Mouse (Mus musculus) NIH3T3 (cell line): ENCODE results near the gene Agbl1.
"Not testable (repeated sequence)": the region's sequence is repeated elsewhere in the genome, so short reads cannot be mapped to it uniquely, and the experiment has no call there.

Experiments used
- DNase-seq: peaks from one replicate; pipeline ENCODE4 v3.0.0-alpha.2; 2012; ENCODE audit warnings: low read depth

Gene Agbl1

DNA sequence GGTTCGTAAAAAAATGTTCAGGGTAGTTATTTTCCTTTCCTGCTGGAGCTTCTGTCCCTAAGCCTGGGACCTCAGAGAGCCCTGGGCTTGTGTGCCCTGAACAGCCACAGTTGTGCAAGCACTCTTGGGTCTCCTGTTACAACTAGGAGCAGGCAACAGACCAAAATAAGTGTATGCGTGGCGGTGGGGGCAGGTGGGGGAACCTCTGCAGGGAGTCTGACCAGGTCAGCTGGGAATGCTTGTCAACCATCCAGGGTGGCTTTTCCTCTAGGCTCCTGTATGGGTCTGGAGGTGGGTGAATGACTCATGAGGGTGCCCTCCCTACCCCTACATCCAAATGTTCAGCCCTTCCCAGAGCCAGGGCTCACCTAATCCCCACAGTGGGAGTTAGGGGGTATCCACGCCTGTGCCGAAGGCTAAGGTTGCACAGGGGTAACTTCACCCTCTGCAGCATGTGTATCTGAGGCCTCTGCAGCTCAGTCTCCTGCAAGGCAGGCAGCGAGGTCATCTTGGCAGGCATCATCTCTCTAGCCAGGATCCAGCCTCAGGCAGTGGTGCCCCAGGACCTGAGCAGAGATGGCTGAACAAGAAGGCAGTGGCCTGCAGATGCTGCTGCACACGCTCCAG lies at the start of gene Agbl1:
Gene Agbl1 (plus strand): TSS at position 577 of the 627 bp plus-strand sequence.
- no peak for DNase-seq

DNA sequence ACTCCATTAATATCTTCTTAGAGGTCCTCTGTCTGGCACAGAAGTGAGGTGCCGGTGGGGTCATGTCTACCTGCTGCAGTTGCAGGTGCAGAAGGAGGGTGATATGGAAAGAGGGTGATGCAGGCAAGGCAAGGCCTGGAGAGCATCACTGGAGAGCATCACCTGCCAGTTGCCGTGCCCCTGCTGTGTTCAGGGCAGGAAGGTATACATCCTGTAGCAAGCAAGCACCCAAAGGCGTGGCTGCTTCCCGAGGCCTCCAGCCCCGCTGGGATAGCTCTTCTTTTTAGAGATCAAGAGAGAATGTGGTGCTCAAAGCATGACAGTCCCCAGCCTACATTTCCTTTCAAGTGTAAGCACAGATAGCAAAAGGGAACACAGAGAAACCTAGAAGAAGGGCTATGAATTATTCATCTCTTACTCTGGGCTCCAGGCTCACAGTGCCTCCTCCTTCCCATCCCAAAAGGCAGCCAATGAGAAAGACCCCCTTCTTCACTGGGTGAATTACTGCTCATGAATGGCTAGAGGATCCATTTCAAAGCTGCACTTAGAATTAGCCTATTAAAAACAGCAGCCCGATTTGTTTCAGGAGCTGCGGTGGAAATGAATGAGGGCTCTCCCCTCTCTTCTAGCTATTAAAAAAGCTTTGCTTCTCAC lies 44.6 kb upstream of the Agbl1 start:
- no peak for DNase-seq

DNA sequence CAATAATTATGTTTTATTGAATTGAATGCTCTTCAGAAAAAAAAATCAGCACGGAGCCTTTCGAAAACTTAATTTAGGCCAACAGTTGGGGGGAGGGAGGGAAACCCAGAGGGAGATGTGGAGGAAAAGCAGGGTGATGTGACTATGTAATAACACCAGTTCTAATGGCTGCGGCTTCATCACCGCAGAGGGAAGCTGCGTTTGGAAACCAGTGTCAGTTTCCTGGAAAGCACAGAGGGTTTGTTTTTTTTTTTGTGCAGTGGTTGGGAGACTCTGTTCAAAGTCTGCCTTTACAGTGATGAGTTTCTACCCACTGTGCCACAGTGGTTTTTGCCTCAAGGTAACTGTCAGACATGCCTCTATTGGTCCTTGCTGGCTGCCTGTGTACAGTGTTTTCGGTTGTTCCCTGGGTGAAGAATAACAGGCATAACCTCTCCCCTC lies 44.0 kb upstream of the Agbl1 start:
- no peak for DNase-seq

DNA sequence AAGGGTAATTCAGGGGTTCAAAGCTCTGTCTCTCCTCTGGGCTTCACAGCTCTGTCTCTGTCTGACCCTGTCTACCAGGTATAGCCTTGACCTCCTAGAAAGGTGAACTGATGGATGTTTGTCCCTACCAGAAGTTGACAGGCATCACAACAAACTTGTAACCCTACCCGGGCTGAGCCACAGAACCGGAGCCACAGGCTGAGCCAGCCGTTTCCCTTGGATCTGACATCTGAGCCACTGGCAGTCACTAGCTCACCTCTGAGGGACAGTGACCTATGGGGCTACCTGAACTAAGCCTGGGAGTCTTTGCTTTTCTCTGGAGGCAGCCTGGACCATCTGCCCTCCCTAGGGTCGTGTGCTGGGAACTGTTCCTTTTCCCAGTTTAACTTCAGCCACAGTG lies 11.1 kb upstream of the Agbl1 start:
- no peak for DNase-seq

DNA sequence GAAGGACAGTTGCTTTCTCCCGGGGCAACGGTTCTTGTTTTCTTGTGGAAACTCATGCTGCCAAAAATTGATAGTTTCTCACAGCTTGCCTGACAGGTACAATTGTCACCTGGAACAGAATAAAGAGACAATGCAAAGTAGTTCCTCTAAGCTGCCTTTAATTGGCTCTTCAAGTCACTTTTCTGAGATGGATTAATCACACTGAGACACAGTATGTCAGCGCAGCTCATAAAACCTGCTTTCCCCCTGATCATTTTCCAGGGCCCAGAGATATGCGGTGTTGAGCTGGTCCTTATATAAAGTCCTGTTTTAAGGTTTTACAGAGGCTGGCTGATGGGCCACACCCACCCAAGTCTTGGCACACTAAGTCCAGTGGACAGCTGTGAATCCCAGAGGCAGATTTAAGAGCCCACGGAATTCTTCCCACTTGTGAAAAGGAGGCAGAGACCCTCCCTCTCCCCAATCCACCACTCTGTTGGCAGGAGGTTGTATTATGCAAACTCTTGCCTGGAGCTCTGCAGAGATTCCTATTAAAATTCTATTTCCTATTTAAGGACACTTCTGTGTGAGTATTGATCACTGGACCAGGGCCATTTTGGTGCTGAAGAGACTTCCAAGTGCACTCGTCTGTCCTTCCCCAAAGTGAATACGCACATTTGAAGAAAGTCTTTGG lies 9.8 kb upstream of the Agbl1 start:
- DNase-seq, result no peak

DNA sequence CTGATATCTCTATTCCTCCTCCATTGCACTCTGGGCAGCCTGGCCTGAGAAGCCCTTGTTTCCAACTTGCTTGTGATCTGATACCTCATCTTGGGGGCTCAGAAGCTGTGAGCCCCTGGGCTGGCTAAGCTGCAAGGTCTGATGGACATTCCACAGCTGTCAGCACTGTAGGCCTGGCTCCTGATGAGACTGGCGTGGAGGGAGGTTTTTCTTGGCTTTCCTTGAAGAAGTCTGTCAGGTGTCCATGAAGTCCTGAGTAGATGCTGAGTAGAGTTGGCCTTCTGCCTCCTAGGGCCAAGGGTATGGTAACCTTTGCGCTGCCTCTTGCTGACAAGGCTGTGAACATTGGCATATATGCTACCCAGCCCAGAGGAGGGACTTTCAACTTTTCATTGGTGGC lies 7.0 kb upstream of the Agbl1 start:
- DNase-seq, result no peak

DNA sequence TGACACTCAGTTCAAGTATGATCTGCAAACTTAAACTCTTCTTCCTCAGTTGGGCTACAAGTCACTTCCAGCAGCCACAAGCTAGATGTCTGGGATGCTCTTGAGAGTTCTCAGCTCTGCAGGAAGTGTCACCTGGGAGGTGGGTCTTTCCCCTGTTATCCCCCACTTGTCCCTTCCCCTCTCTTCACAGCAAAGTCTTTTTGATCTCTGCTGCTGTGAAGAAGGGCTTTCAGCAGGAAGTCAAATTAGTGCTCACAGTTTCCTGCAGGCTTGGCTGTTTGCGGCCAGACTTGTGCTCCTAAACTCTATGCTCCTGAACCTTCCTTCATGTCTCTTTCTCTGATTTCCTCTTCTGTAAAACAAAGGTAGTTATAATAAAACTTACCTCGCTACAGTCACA lies 806 bp upstream of the Agbl1 start:
- DNase-seq, result no peak

DNA sequence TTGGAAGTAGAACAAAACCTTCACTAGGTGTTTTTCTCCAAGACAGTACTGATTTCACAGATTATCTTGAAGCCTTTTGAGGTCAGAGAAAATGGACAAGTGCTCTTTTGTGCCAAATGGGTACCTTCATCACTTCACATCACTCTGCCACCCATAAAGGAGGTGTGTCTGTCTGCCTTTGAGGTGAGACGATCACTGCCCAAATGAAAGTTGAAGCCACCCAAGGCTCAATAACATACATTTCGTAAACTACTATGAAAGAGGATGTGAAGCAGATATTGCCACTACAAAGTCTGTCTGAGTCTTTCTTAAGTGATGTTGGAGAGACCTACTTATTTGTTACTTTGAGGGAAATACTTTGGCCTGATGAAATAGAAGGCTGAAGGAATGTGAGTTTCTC lies 4.6 kb downstream of the Agbl1 start:
- no peak for DNase-seq

DNA sequence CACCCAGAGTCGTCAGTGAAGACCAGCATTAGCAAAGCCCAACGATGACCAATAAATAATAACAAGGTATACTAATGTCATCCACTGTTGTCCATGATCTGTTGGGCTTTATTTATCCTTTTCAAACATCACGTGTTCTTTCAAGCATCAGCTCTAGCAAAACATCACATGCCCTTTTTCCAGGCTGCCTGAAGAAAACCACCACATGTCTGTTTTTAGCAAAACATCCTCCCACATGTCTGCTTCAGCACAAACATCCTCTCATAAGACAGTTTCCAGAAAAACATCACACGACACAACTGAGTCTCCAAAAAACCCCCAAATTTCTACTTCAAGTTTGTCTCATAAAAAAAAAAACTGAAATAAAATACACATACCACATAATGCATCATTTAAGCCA lies 7.8 kb downstream of the Agbl1 start:
- no peak for DNase-seq

DNA sequence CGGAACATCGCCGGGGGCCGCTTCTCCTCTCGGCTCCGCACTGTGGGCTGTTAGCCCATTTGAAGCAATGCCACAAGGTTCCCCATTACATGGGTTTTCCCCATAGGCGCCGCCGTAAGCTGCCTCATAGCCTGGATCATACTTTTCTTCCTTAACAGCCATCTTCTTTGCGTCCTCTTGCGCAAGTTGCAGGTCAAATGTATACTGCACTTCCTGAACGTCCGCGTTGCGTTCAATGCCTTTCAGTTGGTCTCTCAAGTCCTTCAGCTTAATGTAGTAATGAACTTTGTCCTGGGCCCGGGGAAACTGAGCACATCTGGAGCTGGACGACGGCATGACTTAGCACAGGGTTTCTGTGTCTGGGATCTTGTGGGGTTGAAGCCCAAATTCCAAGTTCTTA lies 15.2 kb downstream of the Agbl1 start:
- DNase-seq, result not testable (repeated sequence)

DNA sequence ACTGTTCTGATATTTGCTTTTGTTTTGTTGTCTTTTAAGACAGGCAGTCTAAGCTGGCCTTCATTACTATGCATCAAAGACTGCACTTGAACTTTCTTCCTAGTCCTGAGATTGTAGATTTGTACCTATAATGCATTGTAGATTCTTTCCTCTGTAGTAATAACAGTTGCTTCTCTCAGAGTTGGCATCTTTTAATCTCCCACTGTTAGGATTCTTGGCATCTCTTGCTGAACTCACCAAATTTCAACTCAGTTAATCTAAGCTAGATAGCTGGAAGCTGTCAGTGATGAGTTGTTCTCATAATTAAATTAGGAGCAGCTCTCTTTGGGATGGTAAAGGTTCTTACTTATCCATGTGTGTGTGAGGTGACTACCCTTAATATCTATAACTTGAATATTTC lies 45.4 kb downstream of the Agbl1 start:
- no peak for DNase-seq

DNA sequence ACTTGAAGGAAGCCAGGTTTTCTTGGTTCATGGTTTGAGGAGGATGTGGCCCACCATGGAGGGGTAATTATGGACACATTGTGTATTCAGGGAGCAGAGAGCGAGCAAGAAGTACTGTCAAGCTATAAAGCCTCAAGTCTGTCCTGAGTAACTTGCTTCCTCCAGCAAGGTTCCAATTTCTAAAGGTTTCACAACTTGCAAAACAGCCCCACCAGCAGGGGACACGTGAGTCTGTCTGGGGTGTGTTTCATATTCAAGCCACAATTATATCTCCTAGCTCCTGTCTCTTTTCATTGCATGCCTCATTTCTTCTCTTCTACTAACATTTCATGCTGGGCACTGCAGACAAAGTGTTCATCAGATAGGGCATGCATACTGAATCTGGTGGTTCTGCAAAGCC lies 53.1 kb downstream of the Agbl1 start:
- DNase-seq, result no peak

DNA sequence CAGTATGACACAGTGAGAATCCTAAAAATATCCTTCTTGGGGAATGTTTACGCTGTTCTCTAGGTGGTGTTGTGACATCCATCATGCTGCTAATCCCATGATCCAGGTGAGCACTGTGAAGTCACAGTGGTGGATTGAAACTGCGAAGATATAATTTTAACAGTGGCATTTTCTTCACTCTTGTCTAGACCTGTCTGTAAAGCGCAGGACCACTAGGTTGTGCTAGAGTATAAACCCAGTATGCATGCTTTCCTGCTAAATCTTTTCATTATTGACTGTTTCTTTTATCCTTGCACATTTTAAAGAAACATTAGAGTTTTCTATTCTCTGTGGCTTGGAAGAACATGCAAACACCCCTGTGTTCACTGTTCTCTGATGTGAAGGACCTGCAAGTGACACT lies 57.8 kb downstream of the Agbl1 start:
- peak; percentile 2 for DNase-seq

DNA sequence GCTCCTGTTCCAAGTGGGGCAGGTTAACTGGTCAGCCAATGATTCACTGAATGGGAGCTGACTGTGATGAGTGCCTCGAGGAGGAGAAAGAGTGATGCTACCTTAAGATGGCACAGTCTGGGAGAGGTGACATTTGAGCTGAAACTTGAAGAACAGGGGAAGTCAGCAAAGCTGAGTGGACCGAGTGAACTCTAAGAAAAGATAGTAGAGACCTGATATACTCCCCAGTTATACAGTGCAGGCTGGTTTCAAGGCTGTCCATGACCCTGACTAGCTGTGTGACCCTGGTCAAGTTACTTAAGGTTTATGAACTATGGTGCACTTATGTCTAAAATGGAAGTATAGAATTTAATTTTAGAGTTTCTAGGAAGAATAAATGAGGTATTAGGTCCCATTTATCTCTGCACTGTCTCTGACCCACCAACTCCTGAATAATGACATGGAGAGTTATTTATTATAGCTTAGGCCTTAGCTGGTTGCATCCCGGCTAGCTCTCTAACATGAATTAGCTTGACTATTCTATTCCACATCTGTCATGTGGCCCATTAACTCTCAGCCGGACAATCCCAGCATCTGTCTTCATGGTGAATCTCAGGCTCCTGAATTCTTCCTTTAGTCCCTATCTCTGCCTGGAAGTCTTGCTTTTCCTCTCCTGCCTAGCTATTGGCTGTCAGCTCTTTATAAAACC lies 92.3 kb downstream of the Agbl1 start:
- no peak for DNase-seq

DNA sequence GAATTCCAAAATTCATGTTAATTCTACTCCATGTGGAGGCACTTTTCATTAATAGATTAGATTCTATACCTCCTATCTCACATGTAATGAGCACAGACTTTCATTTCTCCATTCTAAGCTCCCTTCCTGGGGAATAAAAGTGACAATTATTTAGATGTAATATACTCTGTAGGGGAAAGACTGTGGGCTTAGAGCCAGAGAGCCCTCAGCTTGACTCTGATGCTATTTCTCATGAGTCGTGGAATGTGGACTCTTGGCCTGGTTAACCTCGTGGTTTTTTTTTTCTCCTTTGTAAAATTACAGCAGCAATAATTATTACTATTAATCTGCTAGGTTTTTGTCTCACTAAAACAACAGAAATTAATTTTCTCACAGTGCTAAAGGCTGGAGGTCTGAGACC lies 96.4 kb downstream of the Agbl1 start:
- DNase-seq, result no peak

DNA sequence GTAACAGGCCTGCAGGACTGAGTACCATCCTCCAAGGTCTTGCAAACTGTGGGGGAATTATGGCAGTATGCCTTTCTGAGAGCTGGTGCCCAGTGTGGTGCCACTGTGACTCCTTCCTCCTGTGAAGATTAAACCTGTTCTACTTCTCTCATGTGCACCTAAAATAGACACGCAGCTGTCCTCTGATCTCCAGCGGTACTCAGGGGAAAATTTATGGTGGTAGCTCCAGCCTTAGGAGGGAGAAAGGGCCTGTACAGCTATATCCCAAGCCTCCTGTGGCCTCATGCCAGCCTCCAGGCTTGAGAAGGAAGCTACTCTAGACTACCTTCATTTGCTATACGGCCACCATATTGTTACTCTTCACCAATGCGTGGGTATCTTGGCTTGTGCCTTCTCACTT lies 109.6 kb downstream of the Agbl1 start:
- no peak for DNase-seq

DNA sequence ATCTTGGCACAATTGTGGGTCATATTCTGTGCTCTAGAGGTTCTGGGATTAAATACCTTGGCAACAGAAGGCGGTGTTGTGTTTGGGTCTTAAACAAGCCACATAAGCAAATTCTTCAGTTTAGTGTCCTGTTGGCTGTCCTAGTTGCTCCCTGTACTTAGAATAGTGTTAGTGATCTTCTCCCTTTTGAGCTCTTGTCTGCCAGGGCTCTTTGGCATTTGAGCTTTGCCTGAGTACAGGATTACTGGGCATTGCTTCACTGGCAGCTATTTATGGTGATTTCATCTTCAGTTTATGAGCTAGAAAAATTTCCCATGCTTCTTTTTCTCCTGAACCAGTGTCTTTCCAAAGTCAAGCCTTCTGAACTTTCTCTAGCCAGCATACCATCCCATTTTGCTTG lies 111.9 kb downstream of the Agbl1 start:
- DNase-seq, result no peak

DNA sequence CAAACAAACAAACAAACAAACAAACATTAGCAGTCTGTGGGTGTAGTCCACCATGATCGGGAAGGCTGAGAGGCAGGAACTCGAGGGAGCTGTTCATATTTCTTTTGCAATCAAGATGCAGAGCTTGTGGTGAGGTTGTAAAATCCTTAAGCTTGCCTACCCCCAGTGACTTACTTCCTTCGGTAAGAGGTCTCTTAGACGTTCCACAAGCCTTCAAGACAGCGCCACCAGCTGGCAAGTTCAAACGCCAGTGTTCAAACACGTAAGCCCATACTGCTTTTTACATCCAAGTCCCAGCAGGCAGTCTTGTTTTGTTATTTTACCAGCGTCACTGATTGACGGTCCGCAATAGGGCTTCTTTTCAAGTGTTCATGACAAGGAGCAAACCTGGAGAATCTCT lies 123.8 kb downstream of the Agbl1 start:
- DNase-seq, result peak; percentile 5

DNA sequence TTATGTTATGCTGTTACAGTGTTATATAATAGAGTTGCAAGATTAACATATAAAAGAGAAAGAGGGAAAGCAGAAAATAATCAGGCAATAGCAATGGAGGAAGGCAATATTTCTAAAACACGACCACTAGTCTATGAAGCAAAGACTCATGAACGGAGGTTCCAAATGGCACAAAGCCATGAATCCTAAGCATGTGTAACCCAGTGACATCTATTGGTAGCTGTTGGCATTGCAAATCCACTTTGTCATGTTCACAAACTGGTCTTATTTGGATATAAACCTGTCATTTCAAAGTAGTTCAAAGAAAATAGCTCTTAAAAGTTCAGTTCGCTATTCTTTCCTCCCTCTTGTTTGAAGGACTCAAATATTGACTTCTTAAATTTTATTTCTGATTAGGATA lies 124.8 kb downstream of the Agbl1 start:
- DNase-seq, result peak; percentile 50

DNA sequence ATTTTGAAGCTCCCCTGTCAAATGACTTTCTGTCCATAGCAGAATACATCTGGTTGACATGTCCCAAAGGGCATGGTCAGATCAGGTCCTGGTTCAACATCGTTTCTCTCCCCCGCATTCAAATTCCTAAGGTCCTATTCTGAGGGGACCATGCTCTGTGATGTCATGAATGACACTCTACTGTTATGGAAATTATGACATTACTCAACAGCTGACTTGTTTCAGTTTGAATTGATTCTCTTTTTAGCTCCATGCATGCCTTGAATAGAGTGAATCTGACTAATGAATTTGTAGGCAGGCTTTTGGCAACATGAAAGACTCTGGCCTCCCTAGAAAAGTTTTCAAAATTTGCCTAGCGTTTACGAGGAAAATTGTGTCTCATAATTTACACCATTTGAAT lies 141.6 kb downstream of the Agbl1 start:
- DNase-seq, result no peak

DNA sequence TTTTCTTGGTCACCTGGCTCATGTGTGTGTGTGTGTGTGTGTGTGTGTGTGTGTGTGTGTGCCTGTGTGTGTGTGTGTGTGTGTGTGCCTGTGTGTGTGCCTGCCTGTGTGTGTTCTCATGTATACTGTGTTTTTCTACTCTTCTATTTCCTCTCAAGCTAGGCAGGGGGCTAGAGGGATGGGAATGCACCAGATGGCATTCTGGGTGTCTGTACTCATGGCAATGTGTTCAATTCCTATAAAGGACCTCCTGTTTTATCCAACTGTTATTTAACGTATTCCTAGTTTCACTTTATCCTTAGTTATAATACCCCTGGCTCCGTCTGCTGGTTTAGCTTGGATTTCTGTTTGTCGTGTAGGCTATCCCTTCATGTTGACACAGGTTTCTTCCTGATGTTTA lies 149.8 kb downstream of the Agbl1 start:
- DNase-seq, result no peak

DNA sequence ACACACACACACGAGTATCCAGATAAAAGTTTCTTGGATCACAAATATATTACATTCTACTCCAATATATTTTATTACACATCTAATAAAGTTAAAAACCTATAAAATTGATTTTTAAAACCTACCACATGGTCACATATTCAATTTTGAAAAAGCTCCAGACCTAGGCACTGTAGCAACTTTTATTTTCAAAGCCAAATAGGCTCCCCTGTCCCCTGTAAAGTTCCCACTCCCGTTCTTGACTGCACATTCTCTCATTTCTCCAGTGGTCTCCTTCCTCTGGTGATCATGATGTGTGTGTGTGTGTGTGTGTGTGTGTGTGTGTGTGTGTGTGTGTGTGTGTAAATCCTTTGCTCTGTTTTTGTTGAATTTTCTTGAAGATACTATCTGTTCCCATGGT lies 152.3 kb downstream of the Agbl1 start:
- DNase-seq, result no peak

DNA sequence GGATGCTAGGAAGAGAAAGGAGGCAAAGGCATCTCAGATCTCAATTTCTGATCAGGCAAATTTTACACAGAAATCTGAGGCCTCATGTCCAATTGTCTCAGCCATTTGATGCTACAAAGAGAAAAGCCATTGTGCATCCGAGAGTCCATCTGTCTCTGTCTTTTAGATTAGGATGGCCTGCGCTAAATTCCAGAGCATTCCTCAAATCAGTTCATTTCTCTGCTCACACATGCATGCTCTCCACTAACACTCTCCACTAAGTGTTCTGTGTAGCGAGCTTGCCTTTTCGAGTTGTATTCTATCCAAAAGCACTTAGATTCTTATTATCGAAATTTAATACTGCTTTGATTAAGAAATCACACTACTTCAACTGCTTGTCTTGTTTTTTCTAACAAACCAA lies 159.6 kb downstream of the Agbl1 start:
- no peak for DNase-seq
